ENCODE assay signal across 14 mouse cellular contexts in genomic region chr15:89110147-89110546, GRCm38 (mm10). TPM values are rescaled to one million over a fixed set of nuclear protein-coding genes. Genes with fewer than 3 reads are reported as not detected.
DNase-seq lines count a peak whose midpoint lies in the region; ATAC-seq lines count a peak whose summit lies in the region.
"Had no signal": no experiment of that assay in that cellular context is flagged by ENCODE, and none has a peak within 500 bp of the region (broad histone marks: within the 10 kb centered on the region; RNA-seq: fewer than 3 reads in every experiment).

No protein-coding gene starts in this region.

- no peaks in the 10 kb centered on the region for H3K27me3 ChIP-seq in embryonic facial prominence, embryonic 13.5 days
- H3K27me3 ChIP-seq in embryonic facial prominence, embryonic 10.5 days (replicated peaks; ENCODE audit: low read depth, poor library complexity, severe bottlenecking), result no peaks in the 10 kb centered on the region
- no peaks in the 10 kb centered on the region for H3K27me3 ChIP-seq in midbrain, embryonic 15.5 days (replicated peaks)
- H3K27me3 ChIP-seq: megakaryocyte, embryonic 14.5 days had no signal

- H3K4me2 ChIP-seq in embryonic facial prominence, embryonic 13.5 days, result no peak overlapping the region
- H3K4me2 ChIP-seq in midbrain, embryonic 15.5 days, result no peak overlapping the region
- H3K4me2 ChIP-seq: liver, embryonic 11.5 days had no signal

- DNase-seq in embryonic facial prominence, embryonic 10.5 days (ENCODE audit: low spot score), result no peak
- peak; percentile 66 for DNase-seq in ovary, postnatal 36 days (ENCODE audit: low spot score)
- DNase-seq in ovary, postnatal 14 days (ENCODE audit: low spot score), result no peak
- peak; percentile 64 to 73 for DNase-seq in cerebellum, postnatal 14 days
- no peak for DNase-seq in right cerebral cortex, postnatal 14 days
- no peak for DNase-seq in spleen, postnatal 36 days (ENCODE audit: low spot score in 2 of 2)
- DNase-seq: B cell, adult 2 months; kidney, adult 11 months; layer of hippocampus, adult 9-11 months; thymus, postnatal 36 days had no signal

- no peak for ATAC-seq in embryonic facial prominence, embryonic 13.5 days (ENCODE audit: insufficient number of reproducible peaks, insufficient read depth, low FRiP score, low TSS enrichment, low read depth)
- no peak for ATAC-seq in midbrain, embryonic 15.5 days (replicated peaks)

- 0 out of 2 replicates have a peak overlapping the region, but pooled peaks have one; percentile 44 for H3K9ac ChIP-seq in embryonic facial prominence, embryonic 13.5 days
- no peak overlapping the region for H3K9ac ChIP-seq in midbrain, embryonic 15.5 days

- WGBS in embryonic facial prominence, embryonic 13.5 days, result 82% methylated on average over 9 of the region's 9 CpGs
- 89% methylated on average over 9 of the region's 9 CpGs for WGBS in embryonic facial prominence, embryonic 10.5 days
- 91% methylated on average over 9 of the region's 9 CpGs for WGBS in midbrain, embryonic 15.5 days

- H3K9me3 ChIP-seq in embryonic facial prominence, embryonic 13.5 days, result no peaks in the 10 kb centered on the region
- H3K9me3 ChIP-seq in embryonic facial prominence, embryonic 10.5 days, result no peaks in the 10 kb centered on the region
- H3K9me3 ChIP-seq in midbrain, embryonic 15.5 days, result no peaks in the 10 kb centered on the region
- H3K9me3 ChIP-seq: megakaryocyte, embryonic 14.5 days had no signal

- no peaks in the 10 kb centered on the region for H3K4me1 ChIP-seq in embryonic facial prominence, embryonic 13.5 days
- H3K4me1 ChIP-seq in embryonic facial prominence, embryonic 10.5 days, result no peaks in the 10 kb centered on the region
- H3K4me1 ChIP-seq in midbrain, embryonic 15.5 days, result no peaks in the 10 kb centered on the region

- peaks cover 93% of the 10 kb centered on the region for H3K36me3 ChIP-seq in embryonic facial prominence, embryonic 13.5 days
- peaks cover 100% of the 10 kb centered on the region for H3K36me3 ChIP-seq in embryonic facial prominence, embryonic 10.5 days (replicated peaks)
- H3K36me3 ChIP-seq in midbrain, embryonic 15.5 days (replicated peaks), result peaks cover 69% of the 10 kb centered on the region

- H3K27ac ChIP-seq in embryonic facial prominence, embryonic 13.5 days, result no peak overlapping the region
- H3K27ac ChIP-seq in embryonic facial prominence, embryonic 10.5 days (replicated peaks), result no peak overlapping the region
- no peak overlapping the region for H3K27ac ChIP-seq in midbrain, embryonic 15.5 days

- H3K4me3 ChIP-seq in embryonic facial prominence, embryonic 13.5 days, result no peak overlapping the region
- H3K4me3 ChIP-seq in embryonic facial prominence, embryonic 10.5 days, result no peak overlapping the region
- no peak overlapping the region for H3K4me3 ChIP-seq in midbrain, embryonic 15.5 days
- H3K4me3 ChIP-seq: megakaryocyte, embryonic 14.5 days had no signal

RNA-seq across cellular contexts. Expression of gene Tubgcp6, which starts 12.8 kb away (rescaled TPM):
- 17.0 and 18.0 TPM in 2 replicates for polyA plus RNA-seq in embryonic facial prominence, embryonic 13.5 days (2015; fragmentation: Nextera tagmentation; extraction: Ambion mirVana)
- polyA plus RNA-seq in embryonic facial prominence, embryonic 10.5 days (2016; fragmentation: Nextera tagmentation; extraction: Ambion mirVana), result 25.9 and 28.8 TPM in 2 replicates
- 20.1 and 21.2 TPM in 2 replicates for polyA plus RNA-seq in midbrain, embryonic 15.5 days (2015; fragmentation: Nextera tagmentation; extraction: Ambion mirVana)

RNA-seq across cellular contexts. Expression of gene Hdac10, which starts 18.4 kb away (rescaled TPM):
- polyA plus RNA-seq in embryonic facial prominence, embryonic 13.5 days (2015; fragmentation: Nextera tagmentation; extraction: Ambion mirVana), result 19.5 and 19.6 TPM in 2 replicates
- polyA plus RNA-seq in embryonic facial prominence, embryonic 10.5 days (2016; fragmentation: Nextera tagmentation; extraction: Ambion mirVana), result 15.9 and 16.1 TPM in 2 replicates
- 27.0 and 31.4 TPM in 2 replicates for polyA plus RNA-seq in midbrain, embryonic 15.5 days (2015; fragmentation: Nextera tagmentation; extraction: Ambion mirVana)

RNA-seq across cellular contexts. Expression of gene Selenoo, which starts 21.3 kb away (rescaled TPM):
- 20.2 and 24.0 TPM in 2 replicates for polyA plus RNA-seq in embryonic facial prominence, embryonic 13.5 days (2015; fragmentation: Nextera tagmentation; extraction: Ambion mirVana)
- polyA plus RNA-seq in embryonic facial prominence, embryonic 10.5 days (2016; fragmentation: Nextera tagmentation; extraction: Ambion mirVana), result 12.9 and 13.0 TPM in 2 replicates
- 20.4 and 22.4 TPM in 2 replicates for polyA plus RNA-seq in midbrain, embryonic 15.5 days (2015; fragmentation: Nextera tagmentation; extraction: Ambion mirVana)

RNA-seq across cellular contexts. Expression of gene Mapk12, which starts 30.4 kb away (rescaled TPM):
- 4.6 and 4.7 TPM in 2 replicates for polyA plus RNA-seq in embryonic facial prominence, embryonic 13.5 days (2015; fragmentation: Nextera tagmentation; extraction: Ambion mirVana)
- 16.6 and 19.6 TPM in 2 replicates for polyA plus RNA-seq in embryonic facial prominence, embryonic 10.5 days (2016; fragmentation: Nextera tagmentation; extraction: Ambion mirVana)
- 4.0 and 5.1 TPM in 2 replicates for polyA plus RNA-seq in midbrain, embryonic 15.5 days (2015; fragmentation: Nextera tagmentation; extraction: Ambion mirVana)

RNA-seq across cellular contexts. Expression of gene Trabd, which starts 35.2 kb away (rescaled TPM):
- polyA plus RNA-seq in embryonic facial prominence, embryonic 13.5 days (2015; fragmentation: Nextera tagmentation; extraction: Ambion mirVana), result 47.3 and 47.7 TPM in 2 replicates
- 52.1 and 52.4 TPM in 2 replicates for polyA plus RNA-seq in embryonic facial prominence, embryonic 10.5 days (2016; fragmentation: Nextera tagmentation; extraction: Ambion mirVana)
- 39.3 and 40.2 TPM in 2 replicates for polyA plus RNA-seq in midbrain, embryonic 15.5 days (2015; fragmentation: Nextera tagmentation; extraction: Ambion mirVana)

Comparison
In these comparisons a context has a peak if more than half of its experiments do, and no peak if none do; other contexts are left out.
1. DNase-seq: peak in ovary, postnatal 36 days (single experiment) and cerebellum, postnatal 14 days (2 of 2); none in embryonic facial prominence, embryonic 10.5 days (single experiment), ovary, postnatal 14 days (single experiment), right cerebral cortex, postnatal 14 days (single experiment) and spleen, postnatal 36 days (0 of 2).